In genomic region chr11:116394769-116395168, GRCm38 (mm10) we compare ENCODE assay signal across 11 mouse cellular contexts. TPM values are rescaled to one million over a fixed set of nuclear protein-coding genes. Genes with fewer than 3 reads are reported as not detected.
DNase-seq lines count a peak whose midpoint lies in the region; ATAC-seq and TF ChIP-seq lines count a peak whose summit lies in the region.
"Had no signal": no experiment of that assay in that cellular context is flagged by ENCODE, and none has a peak within 500 bp of the region (broad histone marks: within the 10 kb centered on the region; RNA-seq: fewer than 3 reads in every experiment).

No protein-coding gene starts in this region.

- ATAC-seq in common myeloid progenitor, adult 5-6 weeks (replicated peaks; ENCODE audit: low read depth, poor library complexity, severe bottlenecking), result peak; percentile 42
- peak; percentile 49 for ATAC-seq in megakaryocyte, adult 5-6 weeks (ENCODE audit: poor library complexity, severe bottlenecking)
- ATAC-seq: midbrain, embryonic 15.5 days had no signal

- peak overlapping the region; percentile 42 for H3K4me3 ChIP-seq in gastrocnemius, adult 2 months
- H3K4me3 ChIP-seq in lung, adult 2 months (replicated peaks; ENCODE audit: extremely low read depth, low read depth, low read length), result peak overlapping the region; percentile 59
- H3K4me3 ChIP-seq: midbrain, embryonic 15.5 days had no signal

- intact Hi-C loops in gastrocnemius, adult 2 months (cut with DNase I), result loop anchor here (5.0 kb wide), 1 partner anchor 38 kb away; the partner anchor contains the start of gene Ubald2

- H3K4me1 ChIP-seq in lung, adult 2 months (ENCODE audit: control insufficient read depth, insufficient read depth, low read length), result peaks cover 2% of the 10 kb centered on the region

- TF ChIP-seq CTCF in gastrocnemius, adult 2 months (IDR thresholded peaks at IDR 0.05), result no peak
- TF ChIP-seq CTCF in lung, adult 2 months (IDR thresholded peaks at IDR 0.05; ENCODE audit: insufficient read depth, low read length), result no peak

- no peak for TF ChIP-seq POLR2A in lung, adult 2 months (IDR thresholded peaks at IDR 0.05; ENCODE audit: borderline replicate concordance, extremely low read depth, low read depth, low read length)

- WGBS in lung, adult 2 months, result 50% methylated on average over 4 of the region's 4 CpGs

- DNase-seq in gastrocnemius, adult 2 months, result no peak
- no peak for DNase-seq in gastrocnemius, postnatal 25 days
- DNase-seq in lung, adult 2 months, result no peak
- DNase-seq in lung, postnatal 14 days, result no peak
- no peak for DNase-seq in right cerebral cortex, postnatal 14 days
- DNase-seq in urinary bladder, postnatal 4 days (ENCODE audit: low spot score in 2 of 2), result no peak
- DNase-seq: cerebellum, postnatal 36 days; kidney, postnatal 14 days had no signal

- H3K27ac ChIP-seq in gastrocnemius, adult 2 months, result peak overlapping the region; percentile 78
- H3K27ac ChIP-seq: midbrain, embryonic 15.5 days had no signal

RNA-seq across cellular contexts. Expression of gene Rnf157, which starts 18.1 kb away (rescaled TPM):
- 10 to 100 TPM; 24.3 to 32.0 TPM for total RNA-seq in gastrocnemius, adult 2 months (2021)
- total RNA-seq in gastrocnemius, postnatal 25 days (2021), result 10 to 100 TPM; 21.8 to 31.4 TPM
- polyA plus RNA-seq in lung, adult 2 months (2012; rRNA removed), result 3.0 and 3.6 TPM in 2 replicates
- total RNA-seq in common myeloid progenitor, adult 5-6 weeks (2017), result 7.0 and 9.2 TPM in 2 replicates
- 6.2 and 7.0 TPM in 2 replicates for total RNA-seq in megakaryocyte, adult 5-6 weeks (2015)
- 5.7 and 7.1 TPM in 2 replicates for total RNA-seq in megakaryocyte, adult 5-6 weeks (2017)

RNA-seq across cellular contexts. Expression of gene Ubald2, which starts 39.1 kb away (rescaled TPM):
- total RNA-seq in gastrocnemius, adult 2 months (2021), result 10 to 100 TPM; 38.7 to 50.9 TPM
- 10 to 100 TPM; 35.9 to 40.4 TPM for total RNA-seq in gastrocnemius, postnatal 25 days (2021)
- polyA plus RNA-seq in lung, adult 2 months (2012; rRNA removed), result 159 and 160 TPM in 2 replicates
- total RNA-seq in common myeloid progenitor, adult 5-6 weeks (2017), result 60.7 and 82.5 TPM in 2 replicates
- 94.1 and 112 TPM in 2 replicates for total RNA-seq in megakaryocyte, adult 5-6 weeks (2015)
- 58.4 and 64.0 TPM in 2 replicates for total RNA-seq in megakaryocyte, adult 5-6 weeks (2017)

RNA-seq across cellular contexts. Expression of gene Foxj1, which starts 59.6 kb away (rescaled TPM):
- under 1 TPM in 1 of 2 experiments, not detected in 1; 0.14 TPM for total RNA-seq in gastrocnemius, adult 2 months (2021)
- total RNA-seq in gastrocnemius, postnatal 25 days (2021), result under 1 TPM in 1 of 2 experiments, not detected in 1; 0.27 TPM
- polyA plus RNA-seq in lung, adult 2 months (2012; rRNA removed), result 78.4 and 114 TPM in 2 replicates
- total RNA-seq in common myeloid progenitor, adult 5-6 weeks (2017), result not detected in 2 replicates
- total RNA-seq in megakaryocyte, adult 5-6 weeks (2015), result not detected in 2 replicates
- not detected in 2 replicates for total RNA-seq in megakaryocyte, adult 5-6 weeks (2017)
